Mouse (Mus musculus): ENCODE results near the gene Tshz3. TPM values are rescaled to one million over a fixed set of nuclear protein-coding genes. Genes with fewer than 3 reads are reported as not detected.

The Tshz3 gene
- total and polyA plus RNA-seq, 3 experiments = not detected

DNA sequence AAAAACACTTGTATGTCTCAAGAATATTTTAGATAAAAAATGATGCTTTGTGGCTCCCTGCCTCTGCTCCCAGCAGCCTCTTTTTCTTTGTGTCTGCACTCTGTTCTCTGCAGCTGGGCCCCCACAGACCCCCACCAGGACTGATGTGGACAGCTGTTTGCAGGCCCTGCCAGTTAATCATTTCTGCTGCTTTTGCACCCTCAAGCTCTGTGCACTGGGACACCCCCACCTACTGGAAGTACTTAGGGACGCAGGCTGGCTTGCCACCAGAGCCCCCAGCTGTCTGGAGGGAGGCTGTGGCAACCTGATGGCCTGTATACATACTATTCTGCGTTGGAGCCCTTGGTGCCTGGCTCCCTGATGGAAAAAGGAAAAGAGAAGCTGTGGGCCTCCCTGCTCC, 11.3 kb downstream of the Tshz3 start:
- Histone ChIP-seq H3K79me2 (ENCODE audit: control insufficient read depth, insufficient read depth, low read length, poor library complexity) (no peaks in the 10 kb centered on the region), H3K4me1 (ENCODE audit: control insufficient read depth in 1 of 2, insufficient read depth in 2 of 2, low read length in 2 of 2) (no peaks in the 10 kb centered on the region), H3K9ac (ENCODE audit: control insufficient read depth, low read depth, low read length, poor library complexity, severe bottlenecking) (no peak overlapping the region), H3K36me3 (ENCODE audit: control insufficient read depth in 1 of 2, insufficient read depth in 2 of 2, low read length in 2 of 2) (no peaks in the 10 kb centered on the region), H3K9me3 (replicated peaks; ENCODE audit: insufficient read depth, low read length) (no peaks in the 10 kb centered on the region), H3K27ac (ENCODE audit: control insufficient read depth, low read depth, low read length) (no peak overlapping the region), H3K4me3 (ENCODE audit: control insufficient read depth in 1 of 2, insufficient read depth in 1 of 2, low read depth in 2 of 2, low read length in 2 of 2) (no peak overlapping the region), H3K27me3 (ENCODE audit: control insufficient read depth in 1 of 2, insufficient read depth in 2 of 2, low read length in 2 of 2) (no peaks in the 10 kb centered on the region)
- no peak for DNase-seq (ENCODE audit: low read depth, low spot score)
- no peak for TF ChIP-seq RAD21 (IDR thresholded peaks at IDR 0.05; ENCODE audit: low read depth, low read length)

DNA sequence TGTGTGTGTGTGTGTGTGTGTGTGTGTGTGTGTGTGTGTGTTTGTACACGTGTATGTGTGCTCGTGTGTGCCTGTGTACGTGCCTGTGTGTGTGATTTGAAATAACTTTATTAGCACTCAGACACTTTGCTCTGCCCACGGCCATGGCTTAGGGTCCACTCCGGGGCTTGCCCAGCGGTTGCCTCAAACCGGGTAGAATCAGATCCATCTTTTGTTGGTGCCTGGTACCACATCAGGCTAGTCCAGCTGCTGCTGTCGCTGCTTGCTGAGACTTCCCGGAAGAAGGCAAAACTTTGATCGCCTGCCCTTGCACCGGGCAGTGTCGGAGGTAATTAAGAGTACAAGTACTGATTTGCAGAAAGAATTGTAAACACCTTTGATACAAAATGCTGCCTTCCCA, 12.1 kb downstream of the Tshz3 start:
- H3K4me3 ChIP-seq (ENCODE audit: control insufficient read depth in 1 of 2, insufficient read depth in 1 of 2, low read depth in 2 of 2, low read length in 2 of 2) = no peak overlapping the region
- H3K9ac ChIP-seq (ENCODE audit: control insufficient read depth, low read depth, low read length, poor library complexity, severe bottlenecking) = no peak overlapping the region
- H3K79me2 ChIP-seq (ENCODE audit: control insufficient read depth, insufficient read depth, low read length, poor library complexity) = no peaks in the 10 kb centered on the region
- no peaks in the 10 kb centered on the region for H3K9me3 ChIP-seq (replicated peaks; ENCODE audit: insufficient read depth, low read length)
- H3K4me1 ChIP-seq (ENCODE audit: control insufficient read depth in 1 of 2, insufficient read depth in 2 of 2, low read length in 2 of 2) = no peaks in the 10 kb centered on the region
- no peak overlapping the region for H3K27ac ChIP-seq (ENCODE audit: control insufficient read depth, low read depth, low read length)
- H3K36me3 ChIP-seq (ENCODE audit: control insufficient read depth in 1 of 2, insufficient read depth in 2 of 2, low read length in 2 of 2) = no peaks in the 10 kb centered on the region
- no peaks in the 10 kb centered on the region for H3K27me3 ChIP-seq (ENCODE audit: control insufficient read depth in 1 of 2, insufficient read depth in 2 of 2, low read length in 2 of 2)
- TF ChIP-seq TCF12 (IDR thresholded peaks at IDR 0.05; ENCODE audit: low read depth, low read length) (no peak), ZMIZ1 (IDR thresholded peaks at IDR 0.05; ENCODE audit: low read depth, low read length) (no peak), NELFE (IDR thresholded peaks at IDR 0.05; ENCODE audit: low read depth, low read length) (no peak)
- no peak for DNase-seq (ENCODE audit: low read depth, low spot score)

DNA sequence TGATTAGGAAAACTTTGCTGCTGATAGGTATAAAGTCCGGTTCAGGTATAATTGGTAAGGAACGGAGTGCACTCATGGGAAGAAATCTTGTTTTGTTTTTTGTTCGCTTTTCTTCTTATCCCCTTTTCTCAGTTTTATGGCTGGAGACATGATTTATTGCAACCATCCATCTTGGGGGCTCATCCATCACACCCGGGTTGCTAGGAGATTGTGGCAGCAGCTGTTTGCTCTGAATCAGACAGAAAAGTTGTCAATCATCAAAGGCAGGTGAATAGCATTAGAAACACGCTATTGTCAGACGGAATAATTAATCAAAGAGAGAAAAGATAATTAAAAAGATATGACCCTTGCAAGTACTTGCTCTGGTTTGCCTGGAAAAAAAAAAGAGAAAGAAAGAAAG, 12.5 kb downstream of the Tshz3 start:
- no peak overlapping the region for H3K27ac ChIP-seq (ENCODE audit: control insufficient read depth, low read depth, low read length)
- H3K27me3 ChIP-seq (ENCODE audit: control insufficient read depth in 1 of 2, insufficient read depth in 2 of 2, low read length in 2 of 2) = no peaks in the 10 kb centered on the region
- no peaks in the 10 kb centered on the region for H3K36me3 ChIP-seq (ENCODE audit: control insufficient read depth in 1 of 2, insufficient read depth in 2 of 2, low read length in 2 of 2)
- no peaks in the 10 kb centered on the region for H3K79me2 ChIP-seq (ENCODE audit: control insufficient read depth, insufficient read depth, low read length, poor library complexity)
- H3K9ac ChIP-seq (ENCODE audit: control insufficient read depth, low read depth, low read length, poor library complexity, severe bottlenecking) = no peak overlapping the region
- DNase-seq (ENCODE audit: low read depth, low spot score) = no peak
- no peaks in the 10 kb centered on the region for H3K9me3 ChIP-seq (replicated peaks; ENCODE audit: insufficient read depth, low read length)
- H3K4me1 ChIP-seq (ENCODE audit: control insufficient read depth in 1 of 2, insufficient read depth in 2 of 2, low read length in 2 of 2) = no peaks in the 10 kb centered on the region
- no peak for TF ChIP-seq CTCF (IDR thresholded peaks at IDR 0.05 in 2 of 3, conservative IDR thresholded peaks at IDR 0.05 in 1 of 3; ENCODE audit: control insufficient read depth in 1 of 3, insufficient read depth in 1 of 3, low read depth in 2 of 3, low read length in 3 of 3, poor library complexity in 1 of 3, severe bottlenecking in 1 of 3)
- H3K4me3 ChIP-seq (ENCODE audit: control insufficient read depth in 1 of 2, insufficient read depth in 1 of 2, low read depth in 2 of 2, low read length in 2 of 2) = no peak overlapping the region

DNA sequence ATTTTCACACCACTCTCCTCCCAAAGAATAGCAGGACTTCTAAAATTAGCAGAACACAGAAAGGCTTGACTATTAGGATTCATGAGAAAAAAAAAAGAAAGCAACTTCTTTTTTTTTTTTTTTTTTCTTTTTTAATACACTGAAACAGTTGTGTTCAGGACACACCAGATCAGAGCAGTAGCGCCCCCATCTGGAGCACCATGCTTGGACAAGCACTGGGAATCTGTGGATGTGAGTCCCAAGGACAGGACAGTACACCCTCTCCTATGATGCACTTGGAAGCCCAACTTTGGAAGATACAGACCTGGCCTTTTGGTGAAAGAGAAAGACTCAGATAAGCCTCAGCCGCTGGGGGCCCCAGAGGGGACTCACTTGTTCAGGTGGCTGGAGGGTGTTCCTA, 13.8 kb downstream of the Tshz3 start:
- TF ChIP-seq UBTF (IDR thresholded peaks at IDR 0.05; ENCODE audit: borderline replicate concordance, insufficient read depth, low read depth, low read length) (no peak), CHD2 (IDR thresholded peaks at IDR 0.05; ENCODE audit: low read length) (no peak)
- Histone ChIP-seq H3K9ac (ENCODE audit: control insufficient read depth, low read depth, low read length, poor library complexity, severe bottlenecking) (no peak overlapping the region), H3K4me1 (ENCODE audit: control insufficient read depth in 1 of 2, insufficient read depth in 2 of 2, low read length in 2 of 2) (no peaks in the 10 kb centered on the region), H3K27ac (ENCODE audit: control insufficient read depth, low read depth, low read length) (no peak overlapping the region), H3K4me3 (ENCODE audit: control insufficient read depth in 1 of 2, insufficient read depth in 1 of 2, low read depth in 2 of 2, low read length in 2 of 2) (no peak overlapping the region), H3K36me3 (ENCODE audit: control insufficient read depth in 1 of 2, insufficient read depth in 2 of 2, low read length in 2 of 2) (no peaks in the 10 kb centered on the region), H3K9me3 (replicated peaks; ENCODE audit: insufficient read depth, low read length) (no peaks in the 10 kb centered on the region), H3K27me3 (ENCODE audit: control insufficient read depth in 1 of 2, insufficient read depth in 2 of 2, low read length in 2 of 2) (no peaks in the 10 kb centered on the region), H3K79me2 (ENCODE audit: control insufficient read depth, insufficient read depth, low read length, poor library complexity) (no peaks in the 10 kb centered on the region)
- DNase-seq (ENCODE audit: low read depth, low spot score) = no peak
